Mouse (Mus musculus): ENCODE measurements at regions not wholly inside any gene's neighbourhood (a gene's known extent, or its start where the extent isn't known, plus 50 kb on each side); places are given as distances from the start of the nearest gene placed in this dataset.

GRCm38 (mm10) chr6:11404101-11404500 lies 503.2 kb downstream of the Ndufa4 start:
- DNase-seq: no peak

GRCm38 (mm10) chr6:11359088-11359487 lies 548.2 kb downstream of the Ndufa4 start:
- DNase-seq: no peak

- DNase-seq: no peak
Observed at GRCm38 (mm10) chr6:11353599-11353998, 553.7 kb downstream of the Ndufa4 start.

- DNase-seq: no peak
Observed at GRCm38 (mm10) chr6:11334137-11334536, 573.2 kb downstream of the Ndufa4 start.

- DNase-seq: no peak
Observed at GRCm38 (mm10) chr6:11313744-11314143, 593.6 kb downstream of the Ndufa4 start.

- DNase-seq: no peak
Observed at GRCm38 (mm10) chr6:11305979-11306534, 601.2 kb downstream of the Ndufa4 start.

- peak in 1 of 2 experiments; percentile 2 for DNase-seq
Observed at GRCm38 (mm10) chr6:11283990-11284389, 623.3 kb downstream of the Ndufa4 start.

- no peak for DNase-seq
Observed at GRCm38 (mm10) chr6:11275214-11275613, 632.1 kb downstream of the Ndufa4 start.
